Mouse (Mus musculus) limb, embryonic 14.5 days (tissue): ENCODE measurements around the gene Apol7e. TPM values are rescaled to one million over a fixed set of nuclear protein-coding genes. Genes with fewer than 3 reads are reported as not detected.
"Not testable (repeated sequence)": the region's sequence is repeated elsewhere in the genome, so short reads cannot be mapped to it uniquely, and the experiment has no call there.

Source experiments
- ATAC-seq: fragments of 200-750 bp; cut with Nextera tagmentation; 2 replicates; pipeline ENCODE4 v1.8.0; 2017; ENCODE audit warnings: low read depth, moderate number of reproducible peaks, moderate TSS enrichment; ENCODE audit not compliant: low FRiP score
- DNase-seq: peaks from one replicate; pipeline ENCODE4 v3.0.0-alpha.2; 2015; ENCODE audit warnings: low spot score
- H3K27ac ChIP-seq: fragments of 300-500 bp; sonication (generic); replicated peaks from 2 replicates; pipeline ENCODE4 v1.5.1; 2014; ENCODE audit warnings: low read depth, mild to moderate bottlenecking, low read length, moderate library complexity, mixed read lengths
- H3K27me3 ChIP-seq: fragments of 300-500 bp; sonication (generic); 2 replicates; pipeline ENCODE4 v1.6.1; 2014; ENCODE audit warnings: low read length, mixed read lengths; ENCODE audit not compliant: control insufficient read depth, insufficient read depth
- H3K36me3 ChIP-seq: fragments of 300-500 bp; sonication (generic); 2 replicates; pipeline ENCODE4 v1.6.1; 2014; ENCODE audit warnings: mild to moderate bottlenecking, low read length, moderate library complexity, mixed read lengths; ENCODE audit not compliant: control insufficient read depth, insufficient read depth
- H3K4me1 ChIP-seq: fragments of 300-500 bp; sonication (generic); 2 replicates; pipeline ENCODE4 v1.6.1; 2014; ENCODE audit warnings: antibody characterized with exemption, low read length, mixed read lengths; ENCODE audit not compliant: control insufficient read depth, insufficient read depth
- H3K4me2 ChIP-seq: fragments of 300-500 bp; sonication (generic); replicated peaks from 2 replicates; pipeline ENCODE4 v1.6.1; 2014; ENCODE audit warnings: low read depth, mild to moderate bottlenecking, low read length, moderate library complexity; ENCODE audit not compliant: severe bottlenecking
- H3K4me3 ChIP-seq: fragments of 300-500 bp; sonication (generic); replicated peaks from 2 replicates; pipeline ENCODE4 v1.5.1; 2014; ENCODE audit warnings: low read length
- H3K9ac ChIP-seq: fragments of 300-500 bp; sonication (generic); 2 replicates; pipeline ENCODE4 v1.6.1; 2014; ENCODE audit warnings: mild to moderate bottlenecking, low read depth, low read length, moderate library complexity; ENCODE audit not compliant: severe bottlenecking
- H3K9me3 ChIP-seq: fragments of 300-500 bp; sonication (generic); 2 replicates; pipeline ENCODE4 v1.6.1; 2016; ENCODE audit warnings: low read length; ENCODE audit not compliant: control insufficient read depth
- POLR2A ChIP-seq: fragments of 200-500 bp; IDR thresholded peaks from 2 replicates; pipeline ENCODE4 v1.8.0; 2012; ENCODE audit warnings: inconsistent platforms, mild to moderate bottlenecking, moderate library complexity, borderline replicate concordance; ENCODE audit not compliant: insufficient read depth, insufficient read length; ENCODE audit errors: extremely low read depth
- WGBS: fragments of 180-500 bp; shearing (Covaris S2); extraction: QIAGEN DNeasy Blood & Tissue Kit; methylation state at CpG from one replicate; pipeline ENCODE4 v1.1.7; 2014; 5-methylcytosine and 5-hydroxymethylcytosine counted together
- polyA plus RNA-seq, 2 experiments: library from polyadenylated mRNA; depleted of rRNA in 1 of 2; stranded (reverse) in 1 of 2; unstranded in 1 of 2; fragments of >200 nt; fragmentation: Nextera tagmentation in 1 of 2; extraction: Ambion mirVana in 1 of 2; gene quantifications; 2 replicates each; pipeline versions ENCODE4 v1.2.1 to v1.2.3; 2012 to 2014

Gene Apol7e
- polyA plus RNA-seq, 2 experiments = 0.16 TPM; not detected in 1

DNA sequence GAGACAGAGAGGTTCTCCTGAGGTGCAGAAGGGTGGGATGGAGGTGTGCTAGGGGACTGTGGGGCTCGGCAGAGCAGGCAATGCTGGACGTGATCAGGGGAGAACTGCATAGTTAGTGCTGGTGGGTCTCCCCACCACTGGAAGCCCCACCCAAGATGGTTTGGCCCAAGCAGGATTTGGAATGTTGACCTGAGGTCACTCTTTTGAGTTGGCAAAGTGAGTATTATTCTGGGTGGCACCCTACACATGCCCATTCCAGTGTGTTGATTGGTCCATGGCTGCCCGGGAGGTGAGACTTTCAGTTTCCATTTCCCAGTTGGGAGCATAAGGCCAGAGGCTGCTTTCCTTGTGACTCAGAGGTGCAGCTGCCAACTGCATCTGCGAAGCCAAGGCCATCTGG is 30.1 kb downstream of the Apol7e start, which contains the start of gene Apol9b:
TSS of gene Apol9b (plus strand) at position 301 of the 400 bp plus-strand sequence.
- not testable (repeated sequence) for H3K4me1 ChIP-seq, DNase-seq, H3K36me3 ChIP-seq, ATAC-seq, H3K9ac ChIP-seq, H3K4me2 ChIP-seq, H3K4me3 ChIP-seq, H3K27me3 ChIP-seq, H3K9me3 ChIP-seq, H3K27ac ChIP-seq
- 67% methylated on average over 1 of the region's 4 CpGs for WGBS

DNA sequence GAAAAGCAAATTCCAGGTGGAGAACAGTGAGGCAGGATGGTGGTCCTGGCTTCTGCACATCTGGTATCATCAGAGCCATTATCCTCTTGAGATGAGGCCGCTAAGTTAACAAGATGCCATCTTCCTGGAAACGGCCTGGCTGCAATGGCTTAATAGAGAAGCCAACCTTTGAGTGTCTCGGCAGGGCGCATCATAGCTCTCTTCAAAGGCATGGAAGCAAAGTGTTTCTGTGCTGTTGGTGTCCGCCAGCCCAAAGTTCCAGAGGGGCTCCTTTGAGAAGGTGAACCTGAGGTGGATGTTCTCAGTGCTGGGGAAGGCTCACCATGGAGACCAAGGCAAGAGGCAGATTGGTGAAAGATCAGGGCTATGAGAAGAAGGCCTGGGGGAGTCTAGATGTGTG is 32.9 kb downstream of the Apol7e start:
- Histone ChIP-seq H3K27me3 (no peaks in the 10 kb centered on the region), H3K4me1 (no peaks in the 10 kb centered on the region)

DNA sequence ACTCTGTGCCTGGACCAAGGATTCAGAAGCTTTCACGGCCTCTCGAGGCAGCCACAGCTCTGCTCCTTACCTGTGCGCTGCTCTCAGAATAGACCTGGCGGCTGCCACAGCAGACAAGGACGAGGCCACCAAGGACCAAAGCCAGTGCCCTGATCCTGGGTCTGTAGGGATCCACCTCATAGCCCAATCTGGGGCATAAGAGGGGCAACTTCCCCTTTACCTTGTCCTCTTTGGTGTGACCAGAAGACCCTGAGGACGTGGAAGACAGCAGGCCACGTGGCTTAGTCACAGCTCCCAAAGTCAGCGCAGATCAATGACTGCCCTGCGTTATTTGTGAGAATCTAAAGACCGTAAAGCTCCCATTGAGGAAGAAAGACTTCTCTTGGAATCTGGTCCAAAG is 34.2 kb downstream of the Apol7e start:
- not testable (repeated sequence) for H3K4me2 ChIP-seq, H3K36me3 ChIP-seq, H3K27ac ChIP-seq, H3K27me3 ChIP-seq, DNase-seq, H3K9ac ChIP-seq, H3K9me3 ChIP-seq, ATAC-seq, H3K4me3 ChIP-seq, H3K4me1 ChIP-seq
- WGBS = 73% methylated on average over 10 of the region's 10 CpGs

More for the DNA sequence above, 32.9 kb downstream of the Apol7e start:
- Histone ChIP-seq H3K4me3 (no peak overlapping the region), H3K36me3 (no peaks in the 10 kb centered on the region), H3K4me2 (no peak overlapping the region), H3K27ac (no peak overlapping the region), H3K9ac (no peak overlapping the region), H3K9me3 (no peaks in the 10 kb centered on the region)
- TF ChIP-seq POLR2A = no peak
- 85% methylated on average over 5 of the region's 5 CpGs for WGBS
- DNase-seq (no peak), ATAC-seq (no peak)

DNA sequence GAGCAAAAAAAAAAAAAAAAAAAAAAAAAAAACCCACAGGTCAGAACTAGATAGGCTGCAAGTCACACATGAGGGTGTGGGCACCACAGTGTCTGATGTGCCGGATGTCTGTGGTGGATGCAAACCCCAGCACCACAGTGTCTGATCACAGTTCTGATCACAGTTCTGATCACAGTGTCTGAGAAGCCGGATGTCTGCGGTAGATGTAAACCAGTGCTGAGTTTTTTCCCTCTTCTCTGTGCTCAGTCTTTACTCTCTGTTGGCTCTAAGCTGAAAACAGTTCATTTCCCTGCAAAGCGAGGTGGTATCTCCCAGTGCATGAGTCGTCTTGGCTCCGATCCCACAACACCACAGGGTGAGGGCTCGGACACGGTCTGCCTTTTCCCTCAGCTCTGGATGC is 34.7 kb downstream of the Apol7e start:
- H3K4me1 ChIP-seq, H3K4me2 ChIP-seq, DNase-seq, ATAC-seq, H3K9me3 ChIP-seq, H3K27ac ChIP-seq, H3K4me3 ChIP-seq, H3K27me3 ChIP-seq, H3K36me3 ChIP-seq, H3K9ac ChIP-seq: not testable (repeated sequence)
- WGBS = 71% methylated on average over 8 of the region's 8 CpGs

DNA sequence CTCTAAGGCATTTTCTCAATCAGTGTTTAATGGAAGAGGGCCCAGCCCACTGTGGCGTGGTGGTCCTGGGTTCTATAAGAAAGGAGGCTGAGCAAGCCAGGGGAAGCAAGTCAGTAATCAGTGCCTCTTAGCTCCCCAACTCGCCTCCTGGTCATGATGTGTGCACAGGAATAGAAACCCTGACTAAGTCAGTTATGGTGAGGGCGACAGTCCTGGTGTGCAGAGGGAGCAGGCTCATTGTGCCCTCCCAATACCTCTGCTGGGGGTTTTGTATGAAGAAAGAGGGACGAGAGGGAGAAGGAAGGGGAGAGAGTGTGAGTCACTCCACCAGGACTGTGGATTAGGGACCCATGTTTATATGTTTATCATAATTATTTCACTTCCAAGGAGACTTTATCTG is 35.2 kb downstream of the Apol7e start:
- not testable (repeated sequence) for ATAC-seq, H3K9ac ChIP-seq, H3K9me3 ChIP-seq, H3K36me3 ChIP-seq, H3K4me1 ChIP-seq, H3K27ac ChIP-seq, H3K4me2 ChIP-seq, H3K27me3 ChIP-seq, H3K4me3 ChIP-seq, DNase-seq
- WGBS = 71% methylated on average over 4 of the region's 4 CpGs

DNA sequence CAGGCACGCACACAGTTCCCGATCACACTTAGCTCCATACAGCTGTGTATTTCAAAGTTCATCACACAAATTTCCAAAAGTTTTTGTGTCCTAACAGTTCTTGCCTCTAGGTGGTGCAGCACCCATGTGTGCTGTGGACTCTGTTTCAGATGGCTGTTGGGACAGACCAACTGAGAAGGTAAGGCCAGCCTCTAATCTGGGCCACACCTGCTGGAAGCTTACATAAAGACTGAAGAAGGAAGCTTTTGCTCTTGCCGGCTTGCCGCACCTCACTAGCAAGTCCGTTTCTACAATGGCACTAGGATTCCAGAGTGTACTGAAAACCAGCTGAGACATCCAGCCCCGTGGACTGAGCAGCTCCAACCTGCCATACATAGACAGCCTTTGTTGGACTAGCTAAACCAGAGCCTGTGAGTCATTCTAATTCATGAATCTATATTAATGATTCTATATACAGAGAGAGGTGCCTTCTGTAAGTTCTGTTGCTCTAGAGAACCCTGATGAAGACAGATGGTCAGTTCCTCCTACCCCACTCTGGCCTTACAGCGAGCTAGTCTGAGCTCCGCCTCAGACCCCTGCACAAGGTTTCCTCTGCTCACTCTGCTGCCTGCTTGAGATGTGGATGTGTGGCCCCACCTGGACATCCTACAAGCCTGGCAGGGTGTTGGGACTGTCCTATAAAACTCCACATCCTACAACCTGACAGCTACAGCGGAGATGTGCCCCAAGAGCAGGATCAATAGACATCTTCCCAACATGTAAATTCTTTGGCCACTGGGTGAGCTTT is 42.0 kb downstream of the Apol7e start:
- no peak for TF ChIP-seq POLR2A
- 77% methylated on average over 9 of the region's 9 CpGs for WGBS
- Histone ChIP-seq H3K9ac (no peak overlapping the region), H3K36me3 (no peaks in the 10 kb centered on the region), H3K4me3 (no peak overlapping the region), H3K9me3 (no peaks in the 10 kb centered on the region), H3K4me1 (no peaks in the 10 kb centered on the region), H3K4me2 (no peak overlapping the region), H3K27ac (no peak overlapping the region), H3K27me3 (no peaks in the 10 kb centered on the region)
- DNase-seq = no peak
- no peak for ATAC-seq

DNA sequence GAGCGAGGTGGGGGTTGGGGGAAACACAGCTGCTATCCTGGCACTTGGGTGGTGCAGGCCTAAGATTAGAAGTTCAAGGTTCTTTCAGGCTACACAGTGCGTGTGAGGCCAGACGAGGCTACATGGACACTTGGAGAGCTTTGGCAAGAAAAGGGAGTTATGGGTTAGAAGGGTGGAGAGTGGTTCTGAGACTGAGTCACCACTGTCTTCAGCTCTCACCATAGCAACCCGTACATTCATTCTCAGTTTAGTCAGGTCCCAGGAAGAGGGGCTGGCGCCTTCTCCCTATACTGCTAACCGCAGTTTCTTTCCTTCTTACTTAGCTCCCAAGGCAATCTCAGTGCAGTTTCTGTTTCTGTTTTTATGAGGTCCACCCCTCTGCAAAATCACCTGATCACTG is 42.9 kb downstream of the Apol7e start:
- H3K9ac ChIP-seq, ATAC-seq, H3K4me3 ChIP-seq, H3K27me3 ChIP-seq, H3K4me2 ChIP-seq, H3K4me1 ChIP-seq, H3K36me3 ChIP-seq, H3K9me3 ChIP-seq, DNase-seq, H3K27ac ChIP-seq: not testable (repeated sequence)
- WGBS = 80% methylated on average over 6 of the region's 6 CpGs
